Comparison of ENCODE assay signal across 33 mouse cellular contexts in genomic region chr14:32877549-32877948, GRCm38 (mm10). TPM values are rescaled to one million over a fixed set of nuclear protein-coding genes. Genes with fewer than 3 reads are reported as not detected.
DNase-seq lines count a peak whose midpoint lies in the region; ATAC-seq and TF ChIP-seq lines count a peak whose summit lies in the region.
"Had no signal": no experiment of that assay in that cellular context is flagged by ENCODE, and none has a peak within 500 bp of the region (broad histone marks: within the 10 kb centered on the region; RNA-seq: fewer than 3 reads in every experiment).

No protein-coding gene starts in this region.

- H3K9me3 ChIP-seq in heart, postnatal 0 days (replicated peaks; ENCODE audit: control insufficient read depth, low read length), result no peaks in the 10 kb centered on the region
- H3K9me3 ChIP-seq in liver, embryonic 11.5 days (ENCODE audit: control insufficient read depth, low read length), result no peaks in the 10 kb centered on the region
- H3K9me3 ChIP-seq: forebrain, embryonic 12.5 days; heart, embryonic 13.5 days; hindbrain, embryonic 15.5 days had no signal

- TF ChIP-seq POLR2A in liver, adult 2 months (IDR thresholded peaks at IDR 0.05; ENCODE audit: extremely low read depth, insufficient read depth, low read length), result no peak
- no peak for TF ChIP-seq POLR2A in brain, embryonic 14.5 days (IDR thresholded peaks at IDR 0.05; ENCODE audit: borderline replicate concordance, extremely low read depth, insufficient read depth, insufficient read length, poor library complexity, severe bottlenecking)

- no peak overlapping the region for H3K4me3 ChIP-seq in heart, postnatal 0 days (ENCODE audit: low read depth, low read length)
- no peak overlapping the region for H3K4me3 ChIP-seq in liver, adult 2 months (ENCODE audit: insufficient read depth, low read depth, low read length)
- H3K4me3 ChIP-seq in liver, embryonic 11.5 days (ENCODE audit: low read depth, low read length), result no peak overlapping the region
- H3K4me3 ChIP-seq in layer of hippocampus, adult 2 months, result no peak overlapping the region
- H3K4me3 ChIP-seq: forebrain, embryonic 12.5 days; heart, embryonic 13.5 days; hindbrain, embryonic 15.5 days had no signal

- TF ChIP-seq EP300 in heart, postnatal 0 days (IDR thresholded peaks at IDR 0.05; ENCODE audit: low read depth), result no peak

- H3K27ac ChIP-seq in heart, postnatal 0 days (ENCODE audit: low read depth), result 0 out of 2 replicates have a peak overlapping the region, but pooled peaks have one; percentile 20
- H3K27ac ChIP-seq in liver, adult 2 months (replicated peaks; ENCODE audit: insufficient read depth, low read depth, low read length), result no peak overlapping the region
- no peak overlapping the region for H3K27ac ChIP-seq in liver, embryonic 11.5 days (ENCODE audit: low read depth, low read length)
- no peak overlapping the region for H3K27ac ChIP-seq in layer of hippocampus, adult 2 months
- H3K27ac ChIP-seq: forebrain, embryonic 12.5 days; heart, embryonic 13.5 days; hindbrain, embryonic 15.5 days had no signal

- intact Hi-C loops in heart, postnatal 14 days (cut with DNase I), result no loop called here

- H3K4me2 ChIP-seq in heart, postnatal 0 days (ENCODE audit: low read depth, low read length), result no peak overlapping the region
- H3K4me2 ChIP-seq in liver, embryonic 11.5 days, result no peak overlapping the region
- H3K4me2 ChIP-seq: forebrain, embryonic 12.5 days; heart, embryonic 13.5 days; hindbrain, embryonic 15.5 days; midbrain, embryonic 11.5 days had no signal

- no peaks in the 10 kb centered on the region for H3K36me3 ChIP-seq in heart, postnatal 0 days (replicated peaks; ENCODE audit: control insufficient read depth, insufficient read depth, low read length)
- no peaks in the 10 kb centered on the region for H3K36me3 ChIP-seq in liver, adult 2 months (ENCODE audit: control insufficient read depth, insufficient read depth, low read length)
- no peaks in the 10 kb centered on the region for H3K36me3 ChIP-seq in liver, embryonic 11.5 days (ENCODE audit: control insufficient read depth, insufficient read depth, low read length)
- H3K36me3 ChIP-seq: forebrain, embryonic 12.5 days; G1E; heart, embryonic 13.5 days; hindbrain, embryonic 15.5 days had no signal

- no peak overlapping the region for H3K9ac ChIP-seq in heart, postnatal 0 days (replicated peaks; ENCODE audit: low read depth, low read length)
- H3K9ac ChIP-seq in liver, adult 2 months (ENCODE audit: low read depth, low read length), result no peak overlapping the region
- H3K9ac ChIP-seq in liver, embryonic 11.5 days (ENCODE audit: low read depth, low read length), result no peak overlapping the region
- H3K9ac ChIP-seq: forebrain, embryonic 12.5 days; heart, embryonic 13.5 days; hindbrain, embryonic 15.5 days had no signal

- WGBS in heart, postnatal 0 days, result 58% methylated on average over 6 of the region's 6 CpGs
- WGBS in liver, adult 2 months, result 78% methylated on average over 6 of the region's 6 CpGs
- 66% methylated on average over 6 of the region's 6 CpGs for WGBS in liver, embryonic 11.5 days

- H3K4me1 ChIP-seq in heart, postnatal 0 days (ENCODE audit: control insufficient read depth, insufficient read depth), result peaks cover 37% of the 10 kb centered on the region
- peaks cover 2% of the 10 kb centered on the region for H3K4me1 ChIP-seq in liver, adult 2 months (ENCODE audit: control insufficient read depth, insufficient read depth, low read length)
- no peaks in the 10 kb centered on the region for H3K4me1 ChIP-seq in liver, embryonic 11.5 days (replicated peaks; ENCODE audit: control insufficient read depth, insufficient read depth, low read length)
- H3K4me1 ChIP-seq: forebrain, embryonic 12.5 days; hindbrain, embryonic 15.5 days had no signal

- no peak for DNase-seq in heart, postnatal 0 days (ENCODE audit: low spot score)
- no peak for DNase-seq in heart, postnatal 14 days
- DNase-seq in liver, adult 2 months (ENCODE audit: extremely low read depth, low read depth, low spot score), result peak; percentile 19
- no peak for DNase-seq in liver, embryonic 11.5 days (ENCODE audit: low spot score)
- peak; percentile 23 for DNase-seq in brain, embryonic 14.5 days (ENCODE audit: low read depth)
- DNase-seq in kidney, postnatal 14 days, result peak; percentile 57
- no peak for DNase-seq in layer of hippocampus, adult 2 months (ENCODE audit: low spot score in 2 of 2)
- no peak for DNase-seq in frontal cortex, postnatal 36 days (ENCODE audit: low spot score in 2 of 2)
- DNase-seq: adrenal gland, postnatal 36 days; B cell, adult 2 months; cerebellum, adult 11-12 months; cerebellum, postnatal 14 days; lung, adult 2 months; right cerebral cortex, postnatal 4 days; thymus, postnatal 14 days had no signal

- 0 out of 2 replicates have a peak, but pooled peaks have one; percentile 7 for ATAC-seq in heart, postnatal 0 days (ENCODE audit: insufficient read depth, low read depth)
- no peak for ATAC-seq in liver, embryonic 11.5 days (replicated peaks; ENCODE audit: low FRiP score)
- ATAC-seq: Patski had no signal

- TF ChIP-seq CTCF in heart, postnatal 0 days (IDR thresholded peaks at IDR 0.05; ENCODE audit: low read depth), result no peak
- TF ChIP-seq CTCF in liver, adult 2 months (IDR thresholded peaks at IDR 0.05; ENCODE audit: low read depth, low read length), result no peak
- no peak for TF ChIP-seq CTCF in brain, embryonic 14.5 days (IDR thresholded peaks at IDR 0.05; ENCODE audit: borderline replicate concordance, extremely low read depth, insufficient read depth, insufficient read length)
- no peak for TF ChIP-seq CTCF in layer of hippocampus, adult 2 months (conservative IDR thresholded peaks at IDR 0.05)

- no peaks in the 10 kb centered on the region for H3K27me3 ChIP-seq in heart, postnatal 0 days (ENCODE audit: control insufficient read depth, insufficient read depth, low read length)
- H3K27me3 ChIP-seq in liver, adult 2 months (ENCODE audit: control insufficient read depth, insufficient read depth, low read length), result no peaks in the 10 kb centered on the region
- no peaks in the 10 kb centered on the region for H3K27me3 ChIP-seq in liver, embryonic 11.5 days (replicated peaks; ENCODE audit: control insufficient read depth, insufficient read depth, low read length)
- H3K27me3 ChIP-seq: forebrain, embryonic 12.5 days; heart, embryonic 13.5 days; hindbrain, embryonic 15.5 days had no signal

- H3K79me2 ChIP-seq in liver, adult 2 months (ENCODE audit: control insufficient read depth, insufficient read depth, low read length), result no peaks in the 10 kb centered on the region

RNA-seq across cellular contexts. Expression of gene Vstm4, which starts 21.0 kb away (rescaled TPM):
- 11.5 and 22.9 TPM in 2 replicates for total RNA-seq in heart, postnatal 0 days (2014; rRNA removed; ENCODE audit: low replicate concordance)
- 21.5 and 22.2 TPM in 2 replicates for polyA plus RNA-seq in heart, postnatal 0 days (2015; fragmentation: Nextera tagmentation; extraction: Ambion mirVana)
- total RNA-seq in heart, postnatal 14 days (2021), result 10 to 100 TPM; 13.5 to 16.0 TPM
- 0.92 and 1.3 TPM in 2 replicates for total RNA-seq in liver, adult 2 months (2014; rRNA removed)
- polyA plus RNA-seq in liver, adult 2 months (2012; rRNA removed), result 0.81 and 0.91 TPM in 2 replicates
- 4.8 and 5.5 TPM in 2 replicates for polyA plus RNA-seq in liver, embryonic 11.5 days (2014; fragmentation: Nextera tagmentation; extraction: Ambion mirVana)
- polyA plus RNA-seq in brain, embryonic 14.5 days (2012; rRNA removed), result 3.7 and 6.0 TPM in 2 replicates
- 1 to 10 TPM; 3.3 to 3.6 TPM for total RNA-seq in layer of hippocampus, adult 2 months (2021)
- total RNA-seq: CH12.LX; megakaryocyte progenitor cell, adult 5-6 weeks had no signal
- polyA plus RNA-seq: G1E, Patski had no signal

RNA-seq across cellular contexts. Expression of gene Fam170b, which starts 43.8 kb away (rescaled TPM):
- not detected in 2 replicates for total RNA-seq in heart, postnatal 0 days (2014; rRNA removed; ENCODE audit: low replicate concordance)
- 0.12 and 0.14 TPM in 2 replicates for polyA plus RNA-seq in heart, postnatal 0 days (2015; fragmentation: Nextera tagmentation; extraction: Ambion mirVana)
- total RNA-seq in heart, postnatal 14 days (2021), result not detected
- 0.09 and 0.13 TPM in 2 replicates for total RNA-seq in liver, adult 2 months (2014; rRNA removed)
- 0.05 TPM in 1 of 2 replicates, not detected in the other for polyA plus RNA-seq in liver, adult 2 months (2012; rRNA removed)
- polyA plus RNA-seq in liver, embryonic 11.5 days (2014; fragmentation: Nextera tagmentation; extraction: Ambion mirVana), result not detected in 2 replicates
- not detected in 2 replicates for polyA plus RNA-seq in brain, embryonic 14.5 days (2012; rRNA removed)
- total RNA-seq in layer of hippocampus, adult 2 months (2021), result not detected
- total RNA-seq: CH12.LX; gastrocnemius, adult 18-20 months; hematopoietic stem cell, adult 5-6 weeks; layer of hippocampus, adult 18-20 months; layer of hippocampus, postnatal 25 days; left cerebral cortex, postnatal 10 days; megakaryocyte progenitor cell, adult 5-6 weeks; midbrain, postnatal 0 days had no signal
- polyA plus RNA-seq: embryonic facial prominence, embryonic 11.5 days; forebrain, embryonic 12.5 days; G1E; intestine, embryonic 14.5 days; limb, embryonic 11.5 days; lung, adult 2 months; midbrain, embryonic 11.5 days; midbrain, postnatal 0 days; neural tube, embryonic 14.5 days; Patski had no signal

Comparison
In these comparisons a context has a peak if more than half of its experiments do, and no peak if none do; other contexts are left out.
1. DNase-seq: peak in liver, adult 2 months (single experiment), brain, embryonic 14.5 days (single experiment) and kidney, postnatal 14 days (single experiment); none in heart, postnatal 0 days (single experiment), heart, postnatal 14 days (0 of 2), liver, embryonic 11.5 days (single experiment), layer of hippocampus, adult 2 months (0 of 2) and frontal cortex, postnatal 36 days (0 of 2).